Mouse (Mus musculus) spleen, postnatal 36 days (tissue): ENCODE measurements around the gene Il17ra.

ENCODE experiments used
- DNase-seq, 2 experiments: peaks; one replicate each; pipeline ENCODE4 v3.0.0; 2022; ENCODE audit warnings: low spot score in 2 of 2, mixed read lengths in 1 of 2

The Il17ra gene

DNA sequence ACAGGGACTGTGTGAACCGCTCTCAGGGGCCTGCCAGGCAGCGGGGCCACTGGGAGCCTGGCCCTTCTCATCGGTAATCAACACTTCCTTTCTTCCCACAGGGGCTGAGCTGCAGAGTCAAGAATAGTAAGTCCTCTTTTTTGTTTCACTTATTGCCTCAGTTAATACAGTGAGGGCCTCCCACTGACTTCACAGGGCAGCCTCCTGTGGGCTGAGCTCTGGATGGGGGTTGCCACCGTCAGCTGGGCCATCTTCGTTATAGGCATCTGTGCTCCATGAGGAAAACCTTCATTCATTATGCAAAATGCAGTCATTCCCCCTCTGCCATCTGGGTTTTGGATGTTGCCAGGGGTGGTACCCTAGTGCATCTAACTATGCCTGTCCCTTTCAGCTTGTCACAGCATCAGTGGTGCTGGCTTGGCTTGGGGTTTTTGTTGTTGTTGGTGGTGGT lies 9.0 kb downstream of the Il17ra start:
- DNase-seq: peak; percentile 65 to 69

- DNase-seq: no peak
These were observed 9.6 kb downstream of the Il17ra start for GRCm38 (mm10) chr6:120472455-120473140.

GRCm38 (mm10) chr6:120473427-120473826 lies 10.4 kb downstream of the Il17ra start:
- peak; percentile 80 to 84 for DNase-seq

GRCm38 (mm10) chr6:120475288-120475687 lies 12.2 kb downstream of the Il17ra start:
- DNase-seq: no peak

GRCm38 (mm10) chr6:120479302-120479701 lies 16.3 kb downstream of the Il17ra start:
- DNase-seq: no peak

DNA sequence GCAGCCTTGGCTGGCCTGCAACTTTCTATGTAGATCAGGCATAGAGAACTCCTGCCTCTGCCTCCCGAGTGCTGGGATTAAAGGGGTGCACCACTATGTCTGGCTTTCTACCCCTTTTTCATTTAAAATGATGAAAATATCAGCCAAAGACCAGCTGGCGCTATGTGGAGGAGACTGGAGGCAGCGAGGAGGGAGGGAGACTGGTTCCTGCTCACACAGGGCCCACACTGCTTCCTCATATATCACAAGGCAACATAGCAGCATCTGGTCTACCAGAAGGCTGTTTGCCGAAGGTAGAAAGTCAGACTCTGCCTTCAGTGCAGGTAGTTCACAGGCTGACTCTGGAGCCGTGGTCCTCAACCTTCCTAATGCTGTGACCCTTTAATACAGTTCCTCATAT lies 17.3 kb downstream of the Il17ra start:
- DNase-seq: no peak

DNA sequence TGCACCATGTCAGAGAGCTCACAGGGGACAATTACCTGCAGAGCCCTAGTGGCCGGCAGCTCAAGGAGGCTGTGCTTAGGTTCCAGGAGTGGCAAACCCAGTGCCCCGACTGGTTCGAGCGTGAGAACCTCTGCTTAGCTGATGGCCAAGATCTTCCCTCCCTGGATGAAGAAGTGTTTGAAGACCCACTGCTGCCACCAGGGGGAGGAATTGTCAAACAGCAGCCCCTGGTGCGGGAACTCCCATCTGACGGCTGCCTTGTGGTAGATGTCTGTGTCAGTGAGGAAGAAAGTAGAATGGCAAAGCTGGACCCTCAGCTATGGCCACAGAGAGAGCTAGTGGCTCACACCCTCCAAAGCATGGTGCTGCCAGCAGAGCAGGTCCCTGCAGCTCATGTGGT lies 18.5 kb downstream of the Il17ra start:
- peak; percentile 48 to 60 for DNase-seq

DNA sequence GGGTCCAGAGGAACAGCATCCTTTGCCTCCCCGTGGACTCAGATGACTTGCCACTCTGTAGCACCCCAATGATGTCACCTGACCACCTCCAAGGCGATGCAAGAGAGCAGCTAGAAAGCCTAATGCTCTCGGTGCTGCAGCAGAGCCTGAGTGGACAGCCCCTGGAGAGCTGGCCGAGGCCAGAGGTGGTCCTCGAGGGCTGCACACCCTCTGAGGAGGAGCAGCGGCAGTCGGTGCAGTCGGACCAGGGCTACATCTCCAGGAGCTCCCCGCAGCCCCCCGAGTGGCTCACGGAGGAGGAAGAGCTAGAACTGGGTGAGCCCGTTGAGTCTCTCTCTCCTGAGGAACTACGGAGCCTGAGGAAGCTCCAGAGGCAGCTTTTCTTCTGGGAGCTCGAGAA lies 19.0 kb downstream of the Il17ra start:
- DNase-seq: no peak

DNA sequence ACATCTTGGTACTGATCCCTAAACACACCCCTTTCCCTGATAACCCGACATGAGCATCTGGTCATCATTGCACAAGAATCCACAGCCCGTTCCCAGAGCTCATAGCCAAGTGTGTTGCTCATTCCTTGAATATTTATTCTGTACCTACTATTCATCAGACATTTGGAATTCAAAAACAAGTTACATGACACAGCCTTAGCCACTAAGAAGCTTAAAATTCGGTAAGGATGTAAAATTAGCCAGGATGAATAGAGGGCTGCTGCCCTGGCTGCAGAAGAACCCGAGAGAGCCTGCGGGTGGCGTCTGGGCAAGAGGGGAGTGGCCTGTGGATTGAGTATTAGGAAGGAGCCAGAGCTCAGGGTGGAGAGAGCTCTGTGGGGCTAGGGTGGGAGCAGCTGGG lies 19.7 kb downstream of the Il17ra start:
- no peak for DNase-seq

GRCm38 (mm10) chr6:120483211-120483626 lies 20.2 kb downstream of the Il17ra start:
- DNase-seq: peak; percentile 60 to 72

GRCm38 (mm10) chr6:120485038-120485437 lies 22.0 kb downstream of the Il17ra start:
- no peak for DNase-seq

- DNase-seq: peak in 1 of 2 experiments; percentile 46
These were observed 23.0 kb downstream of the Il17ra start for GRCm38 (mm10) chr6:120486051-120486510.

DNA sequence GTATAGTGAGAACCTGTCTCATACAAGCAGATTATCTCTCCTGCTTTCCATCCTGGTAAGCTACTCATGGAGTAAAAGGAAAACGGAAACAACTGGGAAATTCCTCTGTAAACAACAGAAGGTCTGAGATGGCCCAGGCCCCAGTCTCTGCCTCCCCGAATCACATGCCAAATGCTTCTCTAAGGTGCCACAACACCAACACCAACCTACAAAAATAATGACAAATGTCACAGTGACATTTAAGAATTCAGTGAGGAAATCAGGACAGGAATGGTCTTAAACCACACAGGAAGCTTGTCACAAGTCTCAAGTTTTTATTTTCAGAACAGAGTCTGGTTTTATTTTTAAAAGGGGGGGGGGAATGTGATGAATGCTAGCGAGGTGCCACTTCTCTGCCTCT lies 25.6 kb downstream of the Il17ra start:
- no peak for DNase-seq

DNA sequence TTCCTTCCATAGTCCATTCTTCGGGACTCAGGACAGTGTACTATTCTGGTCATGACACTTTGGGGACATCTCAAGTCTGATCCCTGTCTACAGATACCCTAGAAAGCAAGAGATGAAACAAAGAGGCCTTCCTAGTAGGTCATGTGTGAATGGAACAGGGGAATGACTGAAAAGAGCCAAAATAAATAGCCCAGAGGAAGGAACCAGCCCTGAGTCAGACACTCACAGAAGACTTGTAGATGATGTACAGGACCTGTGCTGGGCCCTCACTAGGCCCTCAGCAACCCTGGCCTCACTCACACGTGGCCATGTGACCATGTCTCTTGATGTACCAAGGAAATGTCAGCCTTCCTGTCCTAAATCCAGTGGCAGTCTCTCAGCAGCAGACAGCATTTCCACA lies 26.4 kb downstream of the Il17ra start:
- DNase-seq: no peak

GRCm38 (mm10) chr6:120491064-120491463 lies 28.0 kb downstream of the Il17ra start:
- DNase-seq: no peak

GRCm38 (mm10) chr6:120491862-120492498 lies 28.9 kb downstream of the Il17ra start:
- DNase-seq: no peak

GRCm38 (mm10) chr6:120492499-120493373 lies 29.7 kb downstream of the Il17ra start:
- DNase-seq: no peak

GRCm38 (mm10) chr6:120493374-120494181 lies 30.5 kb downstream of the Il17ra start, which contains the start of gene Tmem121b:
TSS of gene Tmem121b (minus strand) at chr6:120493807.
- no peak for DNase-seq

- DNase-seq: no peak
These were observed 33.5 kb downstream of the Il17ra start for GRCm38 (mm10) chr6:120496544-120496943.

DNA sequence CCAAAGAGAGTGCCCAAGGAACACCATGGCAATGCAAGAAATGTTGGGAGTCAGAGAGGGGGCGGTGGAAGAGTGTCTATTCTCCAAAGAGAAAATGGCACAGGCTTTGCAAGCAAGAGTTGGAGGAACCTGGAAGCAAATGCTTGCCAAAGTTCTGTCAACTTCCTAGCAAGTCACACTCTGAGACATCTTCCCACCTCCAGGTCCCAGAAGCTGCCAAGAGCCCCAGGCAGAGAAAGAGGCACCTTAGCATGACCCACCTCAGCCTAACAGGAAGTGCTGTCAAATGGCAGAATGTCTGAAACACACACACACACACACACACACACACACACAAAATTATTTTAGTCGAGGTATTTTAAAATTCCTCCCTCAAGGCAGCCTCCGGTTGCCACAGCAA lies 41.0 kb downstream of the Il17ra start:
- no peak for DNase-seq

DNA sequence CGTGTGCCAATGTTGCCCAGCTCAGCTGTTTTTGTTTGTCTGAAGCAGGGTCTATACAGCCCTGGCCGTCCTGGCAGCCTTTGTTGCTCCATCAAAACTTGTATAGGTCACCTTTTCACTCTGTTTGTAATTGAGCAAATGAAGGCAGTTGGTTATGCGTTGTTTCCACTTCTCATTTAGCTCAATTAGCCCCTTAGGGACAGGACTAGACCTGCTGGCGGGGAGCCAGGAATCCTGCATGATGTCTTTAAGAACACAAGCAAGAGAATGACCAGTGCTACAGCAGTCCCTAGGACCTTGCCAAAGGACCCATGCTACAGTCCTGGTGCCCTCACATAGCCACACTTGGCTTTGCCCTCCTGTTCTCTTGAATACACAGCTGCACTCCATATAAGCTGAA lies 42.5 kb downstream of the Il17ra start:
- no peak for DNase-seq
